Mouse (Mus musculus) embryonic facial prominence, embryonic 11.5 days (tissue): ENCODE data around the gene Znrf2. TPM values are rescaled to one million over a fixed set of nuclear protein-coding genes. Genes with fewer than 3 reads are reported as not detected.
A peak's percentile ranks its signal among the peaks of the same experiment; 100 is the strongest.

ENCODE experiments used
- ATAC-seq: fragments of 200-750 bp; cut with Nextera tagmentation; replicated peaks from 2 replicates; pipeline ENCODE4 v1.8.0; 2017; ENCODE audit warnings: low read depth; ENCODE audit not compliant: insufficient number of reproducible peaks, low FRiP score, low TSS enrichment
- DNase-seq: peaks from one replicate; pipeline ENCODE4 v3.0.0-alpha.2; 2015; ENCODE audit warnings: low spot score
- H3K27ac ChIP-seq: fragments of 300-500 bp; sonication (generic); replicated peaks from 2 replicates; pipeline ENCODE4 v1.5.1; 2014; ENCODE audit warnings: mild to moderate bottlenecking, low read depth, low read length, control low read depth
- H3K27me3 ChIP-seq: fragments of 300-500 bp; sonication (generic); 2 replicates; pipeline ENCODE4 v1.6.1; 2014; ENCODE audit warnings: mild to moderate bottlenecking, low read length, moderate library complexity, mixed read lengths; ENCODE audit not compliant: control insufficient read depth, insufficient read depth
- H3K36me3 ChIP-seq: fragments of 300-500 bp; sonication (generic); replicated peaks from 2 replicates; pipeline ENCODE4 v1.6.1; 2014; ENCODE audit warnings: low read depth, mild to moderate bottlenecking, low read length, moderate library complexity, mixed read lengths; ENCODE audit not compliant: control insufficient read depth, insufficient read depth
- H3K4me1 ChIP-seq: fragments of 300-500 bp; sonication (generic); 2 replicates; pipeline ENCODE4 v1.6.1; 2014; ENCODE audit warnings: low read length, mixed read lengths; ENCODE audit not compliant: control insufficient read depth, insufficient read depth
- H3K4me2 ChIP-seq: fragments of 300-500 bp; sonication (generic); 2 replicates; pipeline ENCODE4 v1.6.1; 2014; ENCODE audit warnings: low read depth, mild to moderate bottlenecking, control low read depth, low read length, moderate library complexity
- H3K4me3 ChIP-seq: fragments of 300-500 bp; sonication (generic); 2 replicates; pipeline ENCODE4 v1.5.1; 2014; ENCODE audit warnings: low read depth, low read length, control low read depth
- H3K9ac ChIP-seq: fragments of 300-500 bp; sonication (generic); replicated peaks from 2 replicates; pipeline ENCODE4 v1.6.1; 2014; ENCODE audit warnings: mild to moderate bottlenecking, control low read depth, low read length
- H3K9me3 ChIP-seq: fragments of 300-500 bp; sonication (generic); replicated peaks from 2 replicates; pipeline ENCODE4 v1.6.1; 2016; ENCODE audit warnings: mild to moderate bottlenecking, low read length, inconsistent platforms, mixed read lengths; ENCODE audit not compliant: control insufficient read depth
- WGBS: fragments of 180-500 bp; shearing (Covaris S2); extraction: QIAGEN DNeasy Blood & Tissue Kit; methylation state at CpG from one replicate; pipeline ENCODE4 v1.1.7; 2014; 5-methylcytosine and 5-hydroxymethylcytosine counted together
- polyA plus RNA-seq: library from polyadenylated mRNA; unstranded; fragments of >200 nt; fragmentation: Nextera tagmentation; extraction: Ambion mirVana; gene quantifications from 2 replicates; pipeline ENCODE4 v1.2.1, GENCODE M21; 2014

The Znrf2 gene
- polyA plus RNA-seq, 1 experiment from 2014 or later, result 2.3 TPM

DNA sequence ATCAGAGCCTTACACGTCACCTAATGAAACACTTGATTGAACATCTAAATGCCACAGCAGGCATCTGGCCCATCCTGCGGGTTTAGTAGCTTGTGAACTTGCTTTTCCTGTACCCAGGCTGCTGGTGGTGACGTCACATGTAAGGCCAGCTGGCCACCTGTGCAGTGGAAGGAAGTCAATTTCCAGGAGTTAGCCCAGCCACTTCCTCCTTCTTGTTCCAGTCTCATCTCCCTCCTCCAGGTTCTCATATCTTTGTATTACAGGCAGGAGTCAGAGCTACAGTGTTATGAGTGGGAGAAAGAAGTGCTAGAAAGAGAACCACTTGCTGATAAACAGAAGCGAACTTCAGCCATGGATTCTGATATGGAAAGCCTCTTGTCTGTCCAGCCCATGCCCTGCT, 99.4 kb downstream of the Znrf2 start:
- Histone ChIP-seq H3K4me1 (no peaks in the 10 kb centered on the region), H3K4me3 (no peak overlapping the region), H3K36me3 (no peaks in the 10 kb centered on the region), H3K9me3 (no peaks in the 10 kb centered on the region), H3K27me3 (no peaks in the 10 kb centered on the region), H3K9ac (no peak overlapping the region), H3K27ac (no peak overlapping the region), H3K4me2 (no peak overlapping the region)
- DNase-seq, result no peak
- no peak for ATAC-seq
- 69% methylated on average over 4 of the region's 4 CpGs for WGBS

DNA sequence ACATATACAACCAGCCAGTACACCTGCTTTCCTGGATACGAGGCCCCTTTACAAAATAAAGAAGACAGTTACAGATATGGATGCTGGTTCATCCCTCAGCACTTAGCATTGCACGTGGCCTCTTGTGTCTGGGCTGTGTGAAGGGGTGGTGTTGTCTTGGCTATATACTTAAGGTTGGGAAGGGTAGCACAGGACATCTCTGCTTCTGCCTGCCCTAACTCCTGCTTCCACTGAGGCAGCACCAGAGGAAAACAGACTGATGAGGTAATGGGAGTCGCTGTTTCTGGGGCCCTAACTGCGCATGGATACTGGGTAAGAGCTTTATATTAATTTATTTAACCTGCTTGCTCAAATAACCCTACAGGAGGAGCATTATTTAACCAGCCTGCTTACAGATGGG, 100.2 kb downstream of the Znrf2 start:
- 72% methylated on average over 4 of the region's 4 CpGs for WGBS
- Histone ChIP-seq H3K9me3 (no peaks in the 10 kb centered on the region), H3K4me3 (no peak overlapping the region), H3K36me3 (no peaks in the 10 kb centered on the region), H3K4me2 (no peak overlapping the region), H3K27ac (no peak overlapping the region), H3K4me1 (no peaks in the 10 kb centered on the region), H3K27me3 (no peaks in the 10 kb centered on the region), H3K9ac (no peak overlapping the region)
- DNase-seq (no peak), ATAC-seq (no peak)

DNA sequence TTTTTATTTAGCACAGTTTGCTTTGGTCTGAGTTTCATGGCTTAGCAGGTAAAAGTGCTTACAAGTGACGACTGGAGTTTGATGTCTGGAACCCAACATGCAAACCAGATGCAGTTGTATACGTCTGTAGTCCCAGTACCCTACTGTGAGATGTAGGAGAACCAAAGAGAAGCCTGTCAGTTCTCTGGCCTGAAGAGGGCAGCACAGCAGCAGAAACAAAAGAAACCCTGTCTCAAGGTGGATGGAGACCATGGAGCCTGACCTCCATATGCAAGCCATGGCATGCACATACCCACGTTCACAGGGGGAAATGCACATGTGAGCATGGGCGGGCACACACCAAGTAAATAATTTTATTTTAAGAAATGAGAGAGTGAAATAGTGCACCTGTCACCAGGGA, 100.8 kb downstream of the Znrf2 start:
- Histone ChIP-seq H3K27me3 (no peaks in the 10 kb centered on the region), H3K36me3 (no peaks in the 10 kb centered on the region), H3K4me1 (no peaks in the 10 kb centered on the region), H3K27ac (no peak overlapping the region), H3K9me3 (no peaks in the 10 kb centered on the region), H3K4me2 (no peak overlapping the region), H3K4me3 (no peak overlapping the region), H3K9ac (no peak overlapping the region)
- DNase-seq, result peak; percentile 56
- WGBS, result 42% methylated on average over 4 of the region's 4 CpGs
- no peak for ATAC-seq

DNA sequence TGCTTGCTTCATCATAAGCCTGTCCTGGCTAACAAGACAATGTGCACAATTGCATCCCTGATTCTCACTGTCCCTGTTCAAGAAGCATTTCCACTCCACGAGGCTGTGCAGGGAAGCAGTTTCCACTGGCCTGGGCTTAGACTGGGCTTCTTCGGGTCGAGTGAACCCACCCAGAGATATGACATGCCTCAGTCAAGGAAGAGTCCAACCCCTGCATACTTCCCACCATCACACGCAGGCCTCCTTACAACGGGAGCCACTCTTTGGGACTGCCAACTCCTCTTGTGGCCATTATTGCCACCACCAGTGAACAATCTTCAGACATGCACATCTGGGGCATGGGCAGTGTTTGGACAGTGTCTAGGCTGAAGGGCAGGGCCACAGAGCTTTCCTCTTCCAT, 101.8 kb downstream of the Znrf2 start:
- H3K27ac ChIP-seq, result no peak overlapping the region
- H3K27me3 ChIP-seq, result no peaks in the 10 kb centered on the region
- no peak overlapping the region for H3K4me2 ChIP-seq
- no peaks in the 10 kb centered on the region for H3K36me3 ChIP-seq
- H3K4me1 ChIP-seq, result no peaks in the 10 kb centered on the region
- H3K9ac ChIP-seq, result no peak overlapping the region
- no peak overlapping the region for H3K4me3 ChIP-seq
- 96% methylated on average over 5 of the region's 5 CpGs for WGBS
- DNase-seq (no peak), ATAC-seq (no peak)
- H3K9me3 ChIP-seq, result no peaks in the 10 kb centered on the region

DNA sequence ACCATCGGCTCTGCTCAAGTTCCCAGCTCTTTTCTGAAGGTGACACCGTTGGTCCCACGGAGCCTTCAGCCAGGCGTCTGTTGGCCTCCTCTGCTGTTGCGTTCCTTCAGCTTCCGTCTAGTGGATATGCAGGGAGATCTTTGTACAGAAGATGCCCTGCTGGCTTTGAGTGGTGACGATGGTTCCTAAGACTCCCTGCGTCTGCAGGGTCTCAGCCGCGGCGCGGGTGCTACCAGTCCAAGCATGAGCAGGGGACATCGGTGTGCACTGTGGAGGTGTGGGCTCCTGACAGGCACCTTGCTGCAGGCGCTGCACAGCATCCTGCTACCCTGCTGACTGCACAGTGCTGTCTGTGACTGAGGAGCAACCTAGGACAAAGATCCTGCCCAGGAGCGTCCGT, 107.8 kb downstream of the Znrf2 start:
- Histone ChIP-seq H3K27me3 (no peaks in the 10 kb centered on the region), H3K9ac (no peak overlapping the region), H3K4me1 (no peaks in the 10 kb centered on the region), H3K9me3 (no peaks in the 10 kb centered on the region), H3K27ac (no peak overlapping the region), H3K4me3 (no peak overlapping the region), H3K4me2 (no peak overlapping the region), H3K36me3 (no peaks in the 10 kb centered on the region)
- DNase-seq (no peak), ATAC-seq (no peak)
- WGBS, result 91% methylated on average over 16 of the region's 16 CpGs

DNA sequence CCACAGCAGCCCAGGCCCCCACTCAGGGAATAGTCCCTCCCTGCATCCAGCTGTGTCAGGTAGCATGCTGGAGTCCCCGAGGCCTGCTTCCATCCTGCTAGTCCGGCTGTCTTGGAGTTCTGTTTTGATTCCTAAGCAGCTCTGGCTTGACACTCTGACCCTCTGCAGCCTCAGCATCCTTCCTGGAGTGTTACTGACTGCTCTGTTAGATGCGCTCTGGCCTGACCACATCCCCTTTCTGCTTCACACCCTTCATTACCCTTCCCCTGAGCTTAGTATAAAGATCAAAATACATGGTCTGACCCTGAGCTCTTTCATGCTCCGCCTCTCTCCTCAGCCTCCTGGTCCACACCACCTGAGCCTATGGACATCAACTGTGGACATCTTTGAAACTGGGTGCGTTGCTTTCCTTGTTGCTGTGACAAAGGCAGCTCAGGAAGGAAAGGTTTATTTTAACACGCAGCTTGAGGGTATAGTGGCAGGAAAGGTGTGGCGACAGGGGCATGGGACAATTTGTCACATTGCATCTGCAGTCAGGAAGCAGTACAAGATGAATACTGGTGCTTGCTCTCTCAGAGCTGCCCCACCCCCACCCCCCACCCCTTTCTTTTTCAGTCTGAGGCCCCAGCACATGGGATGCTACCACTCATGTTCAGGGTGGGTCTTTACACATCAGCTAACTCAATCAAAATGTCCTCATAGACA, 109.2 kb downstream of the Znrf2 start:
- Histone ChIP-seq H3K9ac (no peak overlapping the region), H3K4me2 (no peak overlapping the region), H3K27me3 (no peaks in the 10 kb centered on the region), H3K27ac (no peak overlapping the region), H3K4me1 (no peaks in the 10 kb centered on the region), H3K4me3 (no peak overlapping the region), H3K9me3 (no peaks in the 10 kb centered on the region), H3K36me3 (no peaks in the 10 kb centered on the region)
- WGBS, result 58% methylated on average over 7 of the region's 7 CpGs
- ATAC-seq (no peak), DNase-seq (no peak)

DNA sequence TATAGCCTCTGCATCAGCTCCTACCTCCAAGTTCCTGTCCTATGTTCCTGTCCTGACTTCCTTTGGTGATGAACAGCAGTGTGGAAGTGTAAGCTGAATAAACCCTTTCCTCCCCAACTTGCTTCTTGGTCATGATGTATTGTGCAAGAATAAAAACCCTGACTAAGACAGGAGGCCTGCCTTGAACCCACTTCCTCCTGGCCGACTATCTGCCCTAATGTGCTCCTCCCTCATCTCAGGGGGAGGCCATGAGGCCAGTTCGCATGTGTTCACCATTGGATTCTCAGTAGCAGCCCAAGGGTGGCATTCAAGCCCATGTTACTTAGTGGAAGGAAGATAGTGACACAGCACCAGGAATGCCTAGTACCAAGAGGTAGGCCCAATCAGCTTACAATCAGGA, 110.2 kb downstream of the Znrf2 start:
- no peaks in the 10 kb centered on the region for H3K36me3 ChIP-seq
- no peak overlapping the region for H3K27ac ChIP-seq
- H3K4me3 ChIP-seq, result no peak overlapping the region
- 79% methylated on average over 2 of the region's 2 CpGs for WGBS
- no peak overlapping the region for H3K4me2 ChIP-seq
- no peak overlapping the region for H3K9ac ChIP-seq
- no peak for ATAC-seq
- DNase-seq, result no peak
- H3K9me3 ChIP-seq, result no peaks in the 10 kb centered on the region
- H3K27me3 ChIP-seq, result no peaks in the 10 kb centered on the region
- no peaks in the 10 kb centered on the region for H3K4me1 ChIP-seq

DNA sequence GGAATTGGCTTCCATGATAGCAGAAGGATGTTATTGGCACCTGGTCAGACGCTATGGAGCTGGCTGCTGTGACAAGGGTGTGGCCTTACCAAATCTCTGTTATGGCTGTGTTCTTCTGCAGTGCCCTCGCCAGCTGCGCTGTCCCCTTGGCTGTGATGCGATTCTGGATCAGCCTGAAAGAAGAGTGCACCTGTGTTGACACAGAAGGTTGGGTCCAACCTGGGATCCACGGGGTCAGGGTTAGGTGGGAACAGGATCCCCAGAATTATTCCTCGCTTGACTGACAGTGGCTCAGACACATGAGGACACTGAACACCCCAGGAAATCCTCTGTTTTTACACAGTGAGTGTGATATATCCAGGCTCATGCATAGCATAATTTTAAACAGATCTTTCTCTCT, 111.2 kb downstream of the Znrf2 start:
- no peak overlapping the region for H3K4me2 ChIP-seq
- H3K9ac ChIP-seq, result no peak overlapping the region
- no peak overlapping the region for H3K27ac ChIP-seq
- H3K27me3 ChIP-seq, result no peaks in the 10 kb centered on the region
- 85% methylated on average over 6 of the region's 6 CpGs for WGBS
- H3K36me3 ChIP-seq, result no peaks in the 10 kb centered on the region
- DNase-seq, result no peak
- ATAC-seq, result no peak
- H3K4me3 ChIP-seq, result no peak overlapping the region
- H3K4me1 ChIP-seq, result no peaks in the 10 kb centered on the region
- no peaks in the 10 kb centered on the region for H3K9me3 ChIP-seq
